Mouse (Mus musculus): ENCODE measurements around the gene Snai3. TPM values are rescaled to one million over a fixed set of nuclear protein-coding genes. Genes with fewer than 3 reads are reported as not detected.

The Snai3 gene
- total RNA-seq (2014; fragmentation: Nextera tagmentation) = 2.2 TPM in 1 of 2 replicates, not detected in the other
- not detected in 2 replicates for total RNA-seq (2017)

DNA sequence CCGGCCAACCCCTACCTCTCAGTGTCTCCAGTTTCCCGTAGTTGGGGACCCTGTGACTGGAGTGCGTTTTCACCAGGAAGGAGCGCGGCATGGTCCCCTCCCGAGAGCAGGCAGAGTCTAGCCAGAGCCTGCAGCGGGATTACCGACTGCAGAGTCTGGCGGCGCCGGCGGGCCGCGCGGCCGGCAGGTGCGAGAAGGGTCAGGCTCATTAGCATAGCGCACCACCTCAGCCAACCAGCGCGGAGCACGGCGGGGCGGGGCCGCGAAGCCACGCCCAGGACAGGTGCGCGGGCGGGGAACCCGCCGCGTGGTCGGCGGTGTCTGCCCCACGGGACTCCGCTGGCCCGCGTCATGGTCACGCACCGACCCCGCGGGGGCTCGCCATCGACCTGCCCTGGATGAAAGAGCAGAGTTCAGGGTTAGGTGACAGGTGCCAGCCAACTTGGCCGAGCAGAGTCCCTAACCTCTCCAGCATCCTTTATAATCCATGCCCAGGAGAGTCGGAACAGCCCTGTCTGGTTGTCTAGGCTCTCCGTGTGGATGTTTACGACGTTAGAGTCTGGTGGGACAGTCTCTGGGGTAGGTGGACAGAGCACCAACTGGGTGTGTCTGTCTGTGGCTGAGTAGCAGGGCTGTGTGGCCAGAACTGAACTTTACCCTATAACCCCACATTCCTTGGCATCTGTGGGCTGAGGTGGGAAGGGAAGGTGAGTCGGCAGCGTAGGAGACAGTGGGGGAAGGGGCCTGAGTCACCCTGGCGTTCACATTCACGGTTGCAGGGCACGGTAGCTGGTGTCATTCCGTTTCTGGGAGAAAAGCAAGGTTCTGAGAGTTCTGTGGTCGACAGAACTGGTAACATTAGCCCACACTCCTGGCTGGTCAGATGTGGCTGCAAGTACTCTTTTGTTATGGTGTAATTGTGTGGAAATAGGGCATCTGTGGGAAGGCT lies at the start of gene Snai3:
Snai3 (minus strand) TSS at position 210 of the 949 bp plus-strand sequence.
- peak; percentile 54 for ATAC-seq (replicated peaks; ENCODE audit: low FRiP score, low TSS enrichment, poor library complexity, severe bottlenecking)

DNA sequence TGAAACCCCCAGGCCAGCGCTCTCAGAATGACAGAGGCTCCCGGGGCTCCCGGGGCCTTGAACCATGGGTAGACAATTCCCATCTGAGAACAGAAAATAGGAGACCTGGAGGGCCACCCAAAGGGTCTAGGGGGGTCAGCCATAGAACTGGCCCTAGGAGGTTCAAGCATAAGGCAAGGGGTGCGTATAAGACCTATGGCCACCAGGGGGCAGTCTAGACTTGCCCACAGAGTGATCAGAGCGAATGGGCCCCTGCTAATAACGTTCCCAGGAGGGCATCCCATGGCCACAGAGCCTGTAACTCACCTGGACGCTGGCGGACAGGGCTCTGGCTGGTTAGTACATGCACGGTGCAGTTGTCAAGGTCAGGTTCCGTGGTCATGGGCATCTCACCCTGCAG lies 40.3 kb upstream of the Snai3 start:
- ATAC-seq (replicated peaks; ENCODE audit: low FRiP score, low TSS enrichment, poor library complexity, severe bottlenecking) = peak; percentile 64

DNA sequence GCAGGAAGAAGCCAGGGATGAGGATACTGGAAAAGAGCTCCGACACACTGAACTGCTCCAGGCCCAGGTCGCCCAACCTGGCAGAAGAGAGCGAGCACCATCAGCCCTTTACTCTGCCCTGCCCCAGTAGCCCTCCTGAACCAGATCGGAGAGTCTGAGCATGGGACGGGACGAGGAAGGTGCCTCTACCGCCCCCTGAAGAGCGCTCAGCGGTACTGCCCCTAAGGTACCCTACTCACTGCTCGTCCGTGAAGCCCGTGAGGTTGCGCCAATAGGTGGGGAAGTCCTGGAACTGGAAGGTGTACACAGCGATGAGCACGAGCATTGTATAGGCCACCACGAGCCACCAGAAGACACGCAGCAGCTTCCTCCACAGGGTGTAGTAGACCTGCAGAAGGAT lies 37.4 kb upstream of the Snai3 start:
- peak; percentile 51 for ATAC-seq (replicated peaks; ENCODE audit: low FRiP score, low TSS enrichment, poor library complexity, severe bottlenecking)

DNA sequence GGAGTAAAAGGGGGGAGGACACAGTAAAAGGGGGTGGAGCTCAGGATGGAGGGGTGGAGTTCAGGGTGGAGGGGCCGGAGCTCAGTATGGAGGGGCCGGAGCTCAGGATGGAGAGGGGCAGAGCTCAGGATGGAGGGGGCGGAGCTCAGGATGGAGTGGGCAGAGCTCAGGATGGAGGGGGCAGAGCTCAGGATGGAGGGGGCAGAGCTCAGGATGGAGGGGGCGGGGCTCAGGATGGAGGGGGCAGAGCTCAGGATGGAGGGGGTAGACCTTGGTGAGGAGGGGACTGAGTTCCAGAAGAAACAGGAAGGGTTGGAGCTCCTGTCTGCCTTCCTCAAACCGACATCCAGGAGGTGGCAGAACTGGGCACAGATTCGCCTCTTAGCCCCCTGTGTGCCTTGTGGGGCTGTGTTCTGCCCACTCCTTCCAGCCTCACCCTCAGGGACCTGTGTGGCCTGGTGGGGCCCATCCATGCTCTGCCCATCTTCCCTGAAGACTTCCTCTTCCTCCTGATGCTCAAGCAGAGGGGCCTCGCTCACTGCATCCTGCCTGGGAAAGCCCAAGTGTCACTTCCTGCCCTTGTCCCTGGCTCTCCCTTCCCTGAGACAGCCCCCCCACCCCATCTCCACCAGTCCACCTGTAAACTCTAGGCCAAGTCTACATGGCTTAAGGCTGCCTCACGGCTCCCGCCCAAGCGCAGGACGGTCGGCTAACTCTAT lies 36.6 kb upstream of the Snai3 start:
- ATAC-seq (replicated peaks; ENCODE audit: low FRiP score, low TSS enrichment, poor library complexity, severe bottlenecking) = no peak

DNA sequence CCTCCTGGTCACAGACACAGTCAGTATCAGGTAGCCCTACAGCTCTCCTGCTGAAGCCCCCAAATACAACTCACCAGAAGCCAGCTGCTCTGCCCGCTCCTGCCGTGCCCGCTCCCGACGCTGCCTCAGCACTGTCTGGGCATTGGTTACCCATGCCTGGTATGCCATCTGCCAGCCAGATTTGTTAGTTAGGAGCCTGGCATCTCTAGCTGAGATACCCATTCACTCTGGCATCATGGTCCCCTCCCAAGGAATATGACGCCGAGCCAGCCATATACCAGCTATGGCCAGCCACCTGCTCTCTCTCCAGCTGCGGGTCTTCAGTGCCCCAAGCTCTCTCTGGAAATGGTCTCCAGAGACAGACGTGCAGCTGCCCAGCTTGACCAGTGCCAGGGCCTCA lies 27.9 kb upstream of the Snai3 start:
- no peak for ATAC-seq (replicated peaks; ENCODE audit: low FRiP score, low TSS enrichment, poor library complexity, severe bottlenecking)

DNA sequence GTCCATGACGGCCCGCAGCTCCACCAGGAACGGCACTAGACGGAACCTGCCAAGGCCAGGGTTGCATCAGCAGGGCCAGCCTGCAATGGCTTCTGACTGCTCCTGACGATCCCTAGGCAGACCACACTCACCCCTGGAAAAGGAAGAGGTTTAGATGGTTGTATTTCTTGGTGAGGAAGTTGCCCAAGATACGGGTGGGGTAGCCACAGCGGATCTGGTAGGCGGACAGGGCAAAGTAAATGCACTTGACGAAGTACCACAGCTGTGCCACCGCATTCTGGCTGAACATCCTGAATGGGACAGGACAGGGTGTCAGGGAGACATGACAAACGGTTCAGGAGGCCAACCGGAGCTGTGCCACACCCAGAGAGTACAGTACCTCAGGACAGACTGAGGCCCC lies 24.3 kb upstream of the Snai3 start:
- no peak for ATAC-seq (replicated peaks; ENCODE audit: low FRiP score, low TSS enrichment, poor library complexity, severe bottlenecking)

DNA sequence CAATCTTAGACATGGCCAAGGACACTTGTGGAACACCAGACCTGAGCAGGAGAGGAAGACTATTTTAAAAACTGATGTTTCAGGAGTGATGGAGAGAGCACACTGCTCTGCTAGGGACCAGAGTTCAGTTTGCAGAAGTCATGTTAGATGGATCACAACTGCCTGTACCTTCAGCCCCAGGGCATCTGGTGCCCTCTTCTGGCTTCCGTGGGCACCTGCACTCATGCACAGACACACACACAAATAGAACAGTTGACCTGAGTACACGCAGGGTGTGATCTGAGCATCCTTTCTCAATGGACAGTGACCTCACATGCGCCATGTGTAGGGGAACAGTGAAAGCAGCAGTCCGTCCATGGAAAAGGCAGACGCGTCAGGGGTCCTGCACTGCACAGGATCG lies 23.3 kb upstream of the Snai3 start:
- ATAC-seq (replicated peaks; ENCODE audit: low FRiP score, low TSS enrichment, poor library complexity, severe bottlenecking) = no peak

DNA sequence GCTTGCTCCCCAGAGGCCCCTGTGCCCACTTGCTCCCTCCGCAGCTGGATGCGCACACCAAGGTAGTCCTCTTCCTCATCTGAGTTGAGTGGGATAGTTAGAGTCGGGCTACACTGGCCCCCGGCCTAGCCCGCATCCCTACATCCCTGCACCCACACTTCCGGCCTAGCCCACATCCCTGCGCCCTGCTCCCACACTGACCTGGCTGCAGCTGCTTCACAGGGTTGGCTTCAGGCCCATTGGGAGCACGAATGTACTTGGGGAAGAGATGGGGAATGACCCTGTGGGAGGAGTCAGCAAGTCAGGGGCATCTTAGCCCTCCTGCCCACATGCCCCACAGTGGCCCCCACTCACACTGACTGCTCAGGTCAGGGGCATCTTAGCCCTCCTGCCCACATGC lies 21.9 kb upstream of the Snai3 start:
- no peak for ATAC-seq (replicated peaks; ENCODE audit: low FRiP score, low TSS enrichment, poor library complexity, severe bottlenecking)

DNA sequence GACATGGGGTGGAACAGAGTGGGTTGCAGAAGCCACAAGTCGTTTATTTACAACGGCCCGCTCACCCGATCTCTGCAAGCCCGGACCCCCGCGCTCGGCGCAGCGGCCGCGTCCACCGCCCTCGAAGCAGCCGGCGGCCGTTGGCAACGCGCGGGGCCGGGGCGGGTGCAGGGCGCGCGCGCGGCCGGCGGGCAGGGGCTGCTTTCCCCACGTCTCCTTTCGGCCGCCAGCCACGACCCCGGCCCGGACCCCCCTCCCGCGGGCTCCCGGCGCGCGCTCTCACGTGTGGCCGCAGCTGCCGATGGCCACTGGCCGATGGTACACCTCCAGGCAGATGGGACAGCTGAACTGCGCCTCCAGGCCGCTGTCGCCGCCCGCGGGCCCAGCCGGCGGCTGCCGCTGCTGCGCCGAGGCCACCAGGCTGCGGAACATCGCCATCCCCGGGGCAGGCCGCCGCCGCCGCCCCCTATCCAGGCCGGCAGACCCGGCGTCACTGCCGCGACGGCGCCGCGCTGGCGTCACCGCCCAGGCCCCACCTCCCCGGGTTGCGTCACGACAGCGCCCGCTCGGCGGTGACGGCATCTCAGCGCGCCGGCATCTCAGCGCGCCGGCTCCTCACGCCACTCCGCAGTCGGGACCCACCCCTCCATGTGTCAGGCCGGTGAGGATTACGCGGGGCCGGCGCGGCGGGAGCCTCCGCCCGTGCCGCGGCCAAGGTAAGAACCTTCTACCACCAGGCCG lies 15.2 kb upstream of the Snai3 start, which contains the start of the genes Rnf166 and Ctu2:
Rnf166 (minus strand) TSS at position 485 of the 741 bp plus-strand sequence.
Ctu2 (plus strand) TSS at position 564 of the 741 bp plus-strand sequence.
- ATAC-seq (replicated peaks; ENCODE audit: low FRiP score, low TSS enrichment, poor library complexity, severe bottlenecking) = peak; percentile 60

DNA sequence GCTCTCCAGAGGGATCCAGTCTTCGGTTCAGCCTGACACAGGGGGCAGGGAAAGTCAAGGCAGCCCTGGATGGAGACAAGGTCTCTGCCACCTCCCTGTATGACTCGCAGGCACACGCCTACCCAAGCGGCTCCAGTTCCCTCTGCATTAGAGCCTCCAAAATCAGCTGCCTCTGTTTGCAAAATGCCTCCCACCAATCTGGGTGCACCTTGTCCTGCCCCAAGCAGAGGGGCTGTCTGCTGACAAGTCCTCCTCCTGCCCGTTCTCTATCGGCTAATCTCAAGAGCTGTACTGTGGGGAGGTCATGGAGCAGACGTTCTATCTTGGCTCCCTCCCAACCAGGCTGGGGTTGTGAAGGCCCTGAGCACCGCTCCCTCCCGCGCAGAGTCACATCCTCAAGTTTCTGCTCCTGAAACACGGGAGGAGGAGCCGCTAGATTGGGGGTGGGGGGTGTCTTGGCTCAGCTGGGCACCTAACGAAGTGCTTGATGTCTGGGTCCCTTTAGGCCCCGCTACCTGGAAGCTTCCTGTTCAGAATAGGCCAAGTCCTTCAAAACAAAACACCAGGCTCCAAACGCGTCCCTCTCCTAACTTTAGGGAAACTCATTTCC lies 14.5 kb upstream of the Snai3 start:
- ATAC-seq (replicated peaks; ENCODE audit: low FRiP score, low TSS enrichment, poor library complexity, severe bottlenecking) = peak; percentile 60

DNA sequence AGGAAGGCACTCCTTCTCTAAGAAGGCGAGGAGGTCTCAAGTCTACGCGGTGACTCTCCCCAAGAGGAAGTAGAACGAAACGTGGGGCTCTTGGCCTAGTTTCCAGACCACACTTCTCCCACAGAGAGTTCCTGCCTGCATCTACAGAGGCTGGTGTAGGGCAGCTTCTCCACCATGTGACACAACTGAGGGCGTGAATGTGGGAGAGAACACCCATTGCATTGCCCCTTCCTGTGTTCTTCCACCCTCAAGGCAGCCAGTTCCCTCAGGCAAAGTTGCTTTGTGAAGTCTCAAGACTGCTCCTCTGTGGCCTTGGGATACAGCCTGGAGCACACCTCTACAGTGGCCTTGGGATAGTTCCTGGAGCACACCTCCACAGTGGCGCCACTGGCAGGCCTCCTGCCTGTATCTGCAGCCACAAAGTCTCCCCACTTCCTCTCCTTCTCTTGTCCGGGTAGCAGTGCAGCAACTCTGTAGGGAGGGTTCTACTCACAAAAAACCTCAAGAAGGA lies 13.4 kb upstream of the Snai3 start:
- no peak for ATAC-seq (replicated peaks; ENCODE audit: low FRiP score, low TSS enrichment, poor library complexity, severe bottlenecking)

DNA sequence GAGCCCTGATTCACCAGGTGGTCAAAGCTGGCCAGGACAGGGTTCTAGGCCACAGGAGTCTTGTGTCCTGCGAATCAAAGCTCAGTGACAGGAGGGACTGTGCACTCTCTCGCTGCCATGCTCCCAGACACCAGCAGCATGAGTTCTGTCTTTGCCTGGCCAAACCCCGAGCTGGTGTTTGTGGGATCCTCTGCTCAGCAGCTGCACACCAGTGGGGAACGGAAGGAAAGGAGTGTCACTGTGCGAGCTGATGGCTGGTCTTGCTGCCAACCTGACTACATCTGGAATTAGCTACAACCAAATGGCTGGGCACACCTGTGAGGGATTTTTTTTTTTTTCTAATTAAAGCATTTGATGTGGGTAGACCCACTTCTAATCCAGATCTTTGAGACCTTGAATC lies 10.2 kb upstream of the Snai3 start:
- no peak for ATAC-seq (replicated peaks; ENCODE audit: low FRiP score, low TSS enrichment, poor library complexity, severe bottlenecking)

DNA sequence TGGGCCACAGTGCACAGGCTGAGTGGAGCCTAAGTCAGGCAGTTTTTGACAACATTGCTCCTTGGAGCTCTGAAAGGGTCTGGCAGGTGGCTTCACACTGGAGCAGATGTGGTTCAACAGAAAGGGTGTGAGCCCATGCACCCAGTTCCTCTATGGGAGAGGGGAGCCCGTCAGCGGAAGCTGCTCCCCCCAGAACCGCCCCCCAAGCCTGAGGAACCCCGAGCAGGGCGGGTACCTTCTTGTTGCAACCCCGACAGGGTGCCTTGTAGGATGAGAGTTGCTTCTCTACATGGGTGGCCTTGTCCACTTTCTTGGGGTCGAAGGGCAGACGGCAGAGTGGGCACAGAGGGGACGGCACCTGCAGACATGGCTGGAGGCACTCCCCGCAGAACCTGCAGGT lies 9.4 kb upstream of the Snai3 start:
- ATAC-seq (replicated peaks; ENCODE audit: low FRiP score, low TSS enrichment, poor library complexity, severe bottlenecking) = no peak

DNA sequence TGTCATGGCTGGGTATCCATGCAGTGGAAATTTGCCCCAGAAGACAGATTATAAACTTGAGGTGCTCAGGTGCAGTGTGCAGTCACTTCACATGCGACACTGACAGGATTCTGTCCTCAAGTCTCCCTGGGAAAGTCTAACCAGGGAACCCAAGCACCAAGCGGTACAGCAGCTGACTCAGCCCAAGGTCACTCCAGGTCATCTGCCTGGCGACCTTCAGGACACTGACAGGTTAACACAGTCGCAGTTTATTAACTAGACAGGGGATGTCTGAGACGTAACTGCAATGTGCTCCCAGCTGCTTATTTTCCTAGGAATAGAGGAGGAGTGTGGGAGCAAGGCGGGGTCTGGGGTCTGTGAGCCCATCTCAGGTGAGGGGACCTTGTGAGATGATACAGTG lies 8.9 kb upstream of the Snai3 start:
- no peak for ATAC-seq (replicated peaks; ENCODE audit: low FRiP score, low TSS enrichment, poor library complexity, severe bottlenecking)

DNA sequence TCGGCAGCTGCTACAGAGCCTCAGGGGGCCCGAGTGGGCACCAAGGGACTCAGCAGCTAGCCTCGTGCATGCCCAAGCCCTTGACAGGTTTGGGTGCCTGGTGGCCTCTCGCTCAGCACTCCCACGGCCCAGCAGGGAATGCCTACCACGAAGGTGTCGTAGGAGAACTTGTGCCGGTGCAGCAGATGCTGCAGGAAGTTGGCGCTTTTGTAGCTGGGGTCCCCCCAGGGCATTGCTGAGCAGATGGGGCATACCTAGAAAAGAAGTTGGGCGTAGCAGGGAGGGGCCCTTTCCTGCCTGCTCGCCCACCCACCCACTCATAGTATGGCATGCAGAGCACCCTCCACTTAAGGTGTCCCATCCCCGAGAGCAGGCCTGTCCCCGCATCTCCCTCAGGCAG lies 7.3 kb upstream of the Snai3 start:
- no peak for ATAC-seq (replicated peaks; ENCODE audit: low FRiP score, low TSS enrichment, poor library complexity, severe bottlenecking)

DNA sequence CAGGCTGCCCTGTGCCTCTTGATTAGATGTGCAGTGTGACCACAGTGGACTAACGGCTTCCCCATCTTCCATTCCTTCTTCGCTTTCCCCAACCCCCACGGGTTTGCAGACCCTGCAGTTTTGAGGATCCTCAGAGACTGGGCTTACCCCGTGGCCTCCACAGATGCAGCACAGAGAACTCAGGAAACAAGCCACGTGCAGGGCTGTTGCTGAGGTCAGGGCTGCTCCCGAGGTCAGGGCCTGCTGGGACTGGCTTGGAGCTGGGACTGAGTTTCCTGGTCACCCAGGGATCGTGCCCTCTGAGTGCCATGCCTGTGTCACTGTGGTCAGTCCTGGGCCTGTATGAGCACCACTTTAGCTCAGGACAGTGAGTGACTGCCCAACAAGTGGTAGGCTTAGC lies 4.5 kb upstream of the Snai3 start:
- no peak for ATAC-seq (replicated peaks; ENCODE audit: low FRiP score, low TSS enrichment, poor library complexity, severe bottlenecking)

DNA sequence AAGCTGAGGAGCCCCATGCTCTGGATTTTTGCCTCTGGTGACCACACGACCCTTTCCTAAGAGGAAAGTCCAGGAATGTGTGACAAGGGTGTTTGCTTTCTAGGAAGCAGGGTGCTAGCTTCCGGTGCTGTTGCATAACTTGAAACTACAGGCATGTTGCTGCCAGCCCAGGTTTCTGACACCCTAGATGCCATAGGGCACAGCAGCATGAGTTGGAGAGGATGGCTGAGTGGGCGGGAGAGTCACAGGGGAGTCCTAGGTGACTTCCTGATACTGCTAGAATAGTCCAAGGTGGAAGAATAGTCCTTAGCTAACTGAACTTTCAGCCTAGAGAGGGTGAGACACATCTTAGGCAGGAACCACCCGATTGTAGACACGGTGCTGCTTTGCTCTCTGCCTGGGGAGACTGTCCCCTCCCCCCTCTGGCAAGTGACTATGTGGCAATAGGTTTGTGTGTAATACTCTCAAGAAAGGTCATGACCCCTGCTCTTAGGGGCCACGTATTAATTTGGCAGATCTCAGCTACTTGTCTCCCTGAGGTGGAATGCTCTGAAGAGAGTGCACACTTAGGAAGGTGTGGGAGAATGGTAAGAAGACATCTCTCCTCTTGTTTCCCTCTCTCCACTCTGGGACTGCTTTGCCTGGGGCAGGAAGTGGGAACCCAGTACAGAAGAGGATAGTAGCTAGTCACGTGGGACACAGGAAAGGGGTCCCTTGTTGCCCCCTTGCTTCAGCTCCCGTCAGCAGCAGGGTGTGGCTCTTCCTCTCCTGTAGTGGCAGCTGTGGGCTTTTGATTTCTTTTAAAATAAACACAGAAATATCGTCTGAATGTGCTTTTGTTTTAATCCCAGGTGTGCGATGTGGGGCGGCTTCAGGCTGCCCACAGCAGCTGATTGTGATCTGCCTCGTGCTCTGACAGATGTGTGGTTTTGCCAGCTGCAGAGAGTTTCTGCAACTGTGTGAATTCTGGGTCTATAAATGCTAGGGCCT lies 3.4 kb upstream of the Snai3 start:
- ATAC-seq (replicated peaks; ENCODE audit: low FRiP score, low TSS enrichment, poor library complexity, severe bottlenecking) = no peak

DNA sequence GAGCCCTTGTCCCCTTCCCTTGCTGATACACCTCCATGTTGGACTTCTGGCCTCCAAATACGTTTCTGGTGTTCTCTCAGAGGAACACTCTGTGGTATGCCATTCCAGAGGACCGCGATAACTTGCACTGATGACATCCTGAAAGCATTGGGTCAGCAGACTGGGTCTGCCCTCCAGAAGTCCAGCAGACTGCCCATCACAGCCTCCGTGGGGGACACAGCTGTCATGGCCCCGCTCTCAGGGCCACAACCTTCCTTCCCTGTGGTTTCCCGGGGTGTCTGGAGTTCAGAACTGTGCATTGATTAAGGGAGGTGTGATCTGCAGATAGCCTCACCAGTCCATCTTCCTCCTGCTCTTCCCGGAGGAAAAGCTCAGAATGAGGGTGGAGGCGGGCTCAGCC lies 2.0 kb upstream of the Snai3 start:
- ATAC-seq (replicated peaks; ENCODE audit: low FRiP score, low TSS enrichment, poor library complexity, severe bottlenecking) = no peak
